Mouse (Mus musculus): ENCODE measurements around the gene Ski. TPM values are rescaled to one million over a fixed set of nuclear protein-coding genes. Genes with fewer than 3 reads are reported as not detected.

Gene Ski
- polyA plus RNA-seq, 1 experiment from 2014 or later = 16.6 TPM

DNA sequence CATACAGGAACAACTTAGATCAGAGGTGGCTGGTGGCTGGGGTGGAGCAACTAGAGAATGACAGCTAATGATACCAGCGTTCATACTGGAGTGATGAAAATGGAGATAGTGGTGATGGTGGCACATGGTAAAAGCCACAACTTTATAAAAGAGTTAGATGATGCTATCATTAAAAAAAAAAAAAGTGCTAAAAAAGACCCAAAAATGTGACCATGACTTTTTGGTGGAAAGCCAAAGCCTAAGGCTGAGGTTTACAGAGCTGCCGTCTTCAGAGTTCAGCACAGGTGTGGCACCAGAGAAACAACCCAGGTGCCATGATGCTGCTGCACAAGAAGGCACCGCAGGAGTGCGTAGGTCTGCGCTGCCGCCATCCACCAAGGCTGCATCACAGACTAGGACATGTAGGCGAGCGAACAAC lies 53.5 kb downstream of the Ski start:
- H3K9ac ChIP-seq = no peak overlapping the region
- H3K4me1 ChIP-seq = peaks cover 51% of the 10 kb centered on the region
- ATAC-seq (ENCODE audit: insufficient read depth, low FRiP score, low read depth) = no peak
- 81% methylated on average over 8 of the region's 8 CpGs for WGBS
- no peaks in the 10 kb centered on the region for H3K9me3 ChIP-seq
- no peaks in the 10 kb centered on the region for H3K36me3 ChIP-seq
- no peak overlapping the region for H3K27ac ChIP-seq
- H3K4me3 ChIP-seq (replicated peaks) = no peak overlapping the region
- no peaks in the 10 kb centered on the region for H3K27me3 ChIP-seq (replicated peaks)
- no peak overlapping the region for H3K4me2 ChIP-seq

DNA sequence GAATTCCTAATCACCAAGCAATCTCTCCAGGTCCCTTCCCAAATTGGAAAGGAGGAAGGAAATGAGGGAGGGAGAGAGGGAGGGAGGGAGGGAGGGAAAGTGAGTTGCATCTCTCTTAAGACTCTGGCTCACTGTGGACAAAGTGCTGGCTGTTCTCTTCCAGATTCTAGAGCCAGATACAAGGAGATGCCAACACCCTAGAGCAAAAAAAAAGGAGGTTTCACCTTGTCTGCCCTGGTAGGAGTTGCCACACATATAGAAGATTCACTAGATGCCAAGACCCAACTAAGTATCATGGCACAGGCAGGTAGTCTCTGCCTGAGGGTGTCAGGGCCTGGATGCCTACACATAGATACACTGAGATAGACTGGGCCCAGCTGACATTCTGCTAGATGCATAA lies 56.5 kb downstream of the Ski start:
- no peak overlapping the region for H3K4me2 ChIP-seq
- H3K4me1 ChIP-seq = peaks cover 48% of the 10 kb centered on the region
- ATAC-seq (ENCODE audit: insufficient read depth, low FRiP score, low read depth) = no peak
- H3K27me3 ChIP-seq (replicated peaks) = no peaks in the 10 kb centered on the region
- H3K9me3 ChIP-seq = no peaks in the 10 kb centered on the region
- no peaks in the 10 kb centered on the region for H3K36me3 ChIP-seq
- no peak overlapping the region for H3K9ac ChIP-seq
- H3K4me3 ChIP-seq (replicated peaks) = no peak overlapping the region
- no peak overlapping the region for H3K27ac ChIP-seq

DNA sequence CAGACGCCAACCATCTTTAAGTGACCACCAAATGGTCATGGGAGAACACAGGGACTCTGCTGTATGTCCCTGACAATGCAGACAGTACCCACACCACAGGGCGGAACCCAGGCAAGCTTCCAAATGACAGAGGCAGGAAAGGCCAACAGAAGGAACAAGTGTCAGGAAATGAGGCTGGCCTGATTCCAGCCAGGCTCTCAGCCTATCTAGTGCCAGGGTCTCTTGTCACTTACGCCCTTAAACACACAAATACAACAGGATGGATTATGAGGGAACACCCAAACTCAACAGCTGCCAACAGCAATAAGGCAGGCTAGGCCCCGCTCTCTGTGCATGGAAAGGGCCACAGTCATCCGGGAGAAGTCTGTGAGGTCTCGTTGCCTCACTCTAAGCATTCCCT lies 57.8 kb downstream of the Ski start:
- WGBS = 66% methylated on average over 6 of the region's 6 CpGs
- ATAC-seq (ENCODE audit: insufficient read depth, low FRiP score, low read depth) = no peak

DNA sequence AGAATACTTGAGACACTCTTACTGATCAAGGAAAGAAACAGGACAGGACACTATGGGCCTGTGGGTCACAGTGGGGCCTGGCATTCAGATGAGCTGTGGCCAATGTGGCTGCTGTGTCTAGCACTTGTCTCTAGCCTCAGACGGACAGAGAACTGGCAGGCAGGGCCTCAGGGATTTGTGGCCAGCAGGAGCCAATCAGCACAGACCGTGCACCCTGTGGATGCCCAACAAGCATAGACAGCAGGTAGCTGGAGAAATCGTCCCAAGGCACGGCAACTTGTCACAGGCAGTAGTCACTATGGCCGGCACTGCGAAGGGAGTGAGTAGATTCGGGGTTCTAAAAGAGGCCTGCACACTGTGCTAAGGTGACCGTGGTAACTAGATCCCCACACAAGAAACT lies 58.7 kb downstream of the Ski start:
- no peak overlapping the region for H3K9ac ChIP-seq
- H3K4me2 ChIP-seq = no peak overlapping the region
- peaks cover 42% of the 10 kb centered on the region for H3K4me1 ChIP-seq
- peaks cover 6% of the 10 kb centered on the region; the same call in 1 of the 2 replicates for H3K36me3 ChIP-seq
- H3K4me3 ChIP-seq (replicated peaks) = no peak overlapping the region
- H3K27me3 ChIP-seq (replicated peaks) = no peaks in the 10 kb centered on the region
- ATAC-seq (ENCODE audit: insufficient read depth, low FRiP score, low read depth) = no peak
- 63% methylated on average over 8 of the region's 8 CpGs for WGBS
- no peaks in the 10 kb centered on the region for H3K9me3 ChIP-seq
- peak overlapping the region; percentile 26; the same call in 1 of the 2 replicates for H3K27ac ChIP-seq

More for the DNA sequence above, 57.8 kb downstream of the Ski start:
- Histone ChIP-seq H3K36me3 (no peaks in the 10 kb centered on the region), H3K4me1 (peaks cover 48% of the 10 kb centered on the region), H3K9me3 (no peaks in the 10 kb centered on the region), H3K4me3 (replicated peaks) (no peak overlapping the region), H3K27me3 (replicated peaks) (no peaks in the 10 kb centered on the region), H3K27ac (peak overlapping the region; percentile 33; the same call in 1 of the 2 replicates), H3K4me2 (no peak overlapping the region), H3K9ac (no peak overlapping the region)

DNA sequence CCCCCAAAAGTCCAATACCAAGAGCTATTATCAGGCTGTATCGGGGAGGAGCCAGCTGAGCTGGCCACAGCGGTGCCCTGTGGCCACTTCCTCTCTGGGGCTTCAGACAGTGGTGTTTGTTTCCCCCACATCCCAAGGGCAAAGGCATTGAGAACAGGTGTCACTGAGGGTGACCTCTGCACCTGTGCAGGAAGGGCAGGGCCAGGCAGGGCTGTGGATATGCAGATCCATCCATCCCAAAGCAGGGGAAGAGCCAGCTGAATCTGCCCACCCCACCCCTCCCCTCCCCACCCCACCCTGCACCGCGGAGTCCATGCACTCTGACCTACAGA lies 59.1 kb downstream of the Ski start:
- Histone ChIP-seq H3K4me2 (no peak overlapping the region), H3K27me3 (replicated peaks) (no peaks in the 10 kb centered on the region), H3K9me3 (no peaks in the 10 kb centered on the region), H3K4me1 (peaks cover 42% of the 10 kb centered on the region), H3K4me3 (replicated peaks) (no peak overlapping the region), H3K36me3 (peaks cover 9% of the 10 kb centered on the region; the same call in 1 of the 2 replicates), H3K27ac (peak overlapping the region; percentile 60), H3K9ac (no peak overlapping the region)
- WGBS = 30% methylated on average over 4 of the region's 4 CpGs
- ATAC-seq (ENCODE audit: insufficient read depth, low FRiP score, low read depth) = peak; percentile 32

GRCm38 (mm10) chr4:155162433-155163319 lies 59.7 kb downstream of the Ski start:
- no peak for ATAC-seq (ENCODE audit: insufficient read depth, low FRiP score, low read depth)
- Histone ChIP-seq H3K4me2 (no peak overlapping the region; the same call in 1 of the 2 replicates), H3K4me1 (peaks cover 39% of the 10 kb centered on the region), H3K36me3 (peaks cover 14% of the 10 kb centered on the region), H3K9ac (no peak overlapping the region), H3K27me3 (replicated peaks) (no peaks in the 10 kb centered on the region), H3K4me3 (replicated peaks) (no peak overlapping the region), H3K27ac (peak overlapping the region; percentile 60), H3K9me3 (no peaks in the 10 kb centered on the region)
- 51% methylated on average over 7 of the region's 7 CpGs for WGBS

- Histone ChIP-seq H3K9ac (no peak overlapping the region), H3K4me2 (no peak overlapping the region), H3K27ac (no peak overlapping the region), H3K4me1 (peaks cover 33% of the 10 kb centered on the region), H3K9me3 (no peaks in the 10 kb centered on the region), H3K27me3 (replicated peaks) (no peaks in the 10 kb centered on the region), H3K36me3 (peaks cover 34% of the 10 kb centered on the region), H3K4me3 (replicated peaks) (no peak overlapping the region)
- no peak for ATAC-seq (ENCODE audit: insufficient read depth, low FRiP score, low read depth)
- 70% methylated on average over 8 of the region's 8 CpGs for WGBS
Measured at GRCm38 (mm10) chr4:155158543-155158917, 63.9 kb downstream of the Ski start.

GRCm38 (mm10) chr4:155157871-155158542 lies 64.4 kb downstream of the Ski start:
- 86% methylated on average over 27 of the region's 27 CpGs for WGBS
- Histone ChIP-seq H3K27ac (no peak overlapping the region), H3K27me3 (replicated peaks) (no peaks in the 10 kb centered on the region), H3K4me1 (peaks cover 28% of the 10 kb centered on the region), H3K4me2 (no peak overlapping the region), H3K9me3 (no peaks in the 10 kb centered on the region), H3K4me3 (replicated peaks) (no peak overlapping the region), H3K9ac (no peak overlapping the region), H3K36me3 (peaks cover 34% of the 10 kb centered on the region)
- ATAC-seq (ENCODE audit: insufficient read depth, low FRiP score, low read depth) = no peak

GRCm38 (mm10) chr4:155156734-155157133 lies 65.7 kb downstream of the Ski start:
- Histone ChIP-seq H3K36me3 (peaks cover 34% of the 10 kb centered on the region), H3K4me1 (peaks cover 22% of the 10 kb centered on the region; the same call in 1 of the 2 replicates), H3K4me2 (no peak overlapping the region), H3K9ac (no peak overlapping the region), H3K27ac (no peak overlapping the region), H3K27me3 (replicated peaks) (no peaks in the 10 kb centered on the region), H3K9me3 (no peaks in the 10 kb centered on the region), H3K4me3 (replicated peaks) (no peak overlapping the region)
- 93% methylated on average over 17 of the region's 17 CpGs for WGBS
- no peak for ATAC-seq (ENCODE audit: insufficient read depth, low FRiP score, low read depth)

DNA sequence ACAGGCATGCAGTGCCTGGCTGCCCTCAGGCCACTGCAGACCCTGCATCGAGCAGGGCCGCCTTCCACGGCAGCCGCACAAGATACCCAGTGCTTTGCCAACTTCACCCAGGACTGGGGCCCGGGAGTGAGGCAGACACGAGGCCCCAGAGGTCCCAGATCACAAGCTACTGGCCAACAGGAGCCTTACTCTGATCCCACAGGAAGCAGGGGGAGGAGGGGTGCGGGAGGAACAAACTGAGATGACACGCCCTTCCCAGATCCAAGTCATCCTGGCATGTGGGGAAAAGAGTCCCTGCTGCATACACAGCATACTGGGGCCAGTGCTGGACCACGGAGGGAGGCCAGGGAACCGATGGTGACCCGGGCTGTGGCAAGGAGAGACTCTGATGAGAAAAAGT lies 67.4 kb downstream of the Ski start:
- peaks cover 34% of the 10 kb centered on the region for H3K36me3 ChIP-seq
- whole genome bisulfite sequencing = 65% methylated on average over 11 of the region's 11 CpGs
- no peak for ATAC-seq (ENCODE audit: insufficient read depth, low FRiP score, low read depth)
- H3K4me2 ChIP-seq = no peak overlapping the region
- H3K9me3 ChIP-seq = no peaks in the 10 kb centered on the region
- H3K4me3 ChIP-seq (replicated peaks) = no peak overlapping the region
- peaks cover 30% of the 10 kb centered on the region for H3K4me1 ChIP-seq
- H3K27me3 ChIP-seq (replicated peaks) = no peaks in the 10 kb centered on the region
- no peak overlapping the region for H3K27ac ChIP-seq
- no peak overlapping the region for H3K9ac ChIP-seq

GRCm38 (mm10) chr4:155153389-155154072 lies 68.9 kb downstream of the Ski start:
- Histone ChIP-seq H3K27ac (no peak overlapping the region), H3K27me3 (replicated peaks) (no peaks in the 10 kb centered on the region), H3K4me3 (replicated peaks) (no peak overlapping the region), H3K4me1 (peaks cover 39% of the 10 kb centered on the region), H3K4me2 (no peak overlapping the region), H3K36me3 (peaks cover 26% of the 10 kb centered on the region), H3K9me3 (no peaks in the 10 kb centered on the region), H3K9ac (no peak overlapping the region)
- WGBS = 76% methylated on average over 3 of the region's 3 CpGs
- ATAC-seq (ENCODE audit: insufficient read depth, low FRiP score, low read depth) = no peak

GRCm38 (mm10) chr4:155152476-155152875 lies 69.9 kb downstream of the Ski start:
- H3K9ac ChIP-seq = no peak overlapping the region
- H3K27me3 ChIP-seq (replicated peaks) = no peaks in the 10 kb centered on the region
- no peak overlapping the region for H3K27ac ChIP-seq
- H3K9me3 ChIP-seq = no peaks in the 10 kb centered on the region
- no peak overlapping the region for H3K4me2 ChIP-seq
- WGBS = 93% methylated on average over 6 of the region's 6 CpGs
- ATAC-seq (ENCODE audit: insufficient read depth, low FRiP score, low read depth) = no peak
- H3K4me1 ChIP-seq = peaks cover 40% of the 10 kb centered on the region
- H3K4me3 ChIP-seq (replicated peaks) = no peak overlapping the region
- H3K36me3 ChIP-seq = peaks cover 17% of the 10 kb centered on the region
